Mouse (Mus musculus) hindbrain, embryonic 11.5 days (tissue): ENCODE data around the gene Mbtps2. TPM values are rescaled to one million over a fixed set of nuclear protein-coding genes. Genes with fewer than 3 reads are reported as not detected.

ENCODE experiments used
- ATAC-seq: fragments of 200-750 bp; cut with Nextera tagmentation; 2 replicates; pipeline ENCODE4 v1.8.0; 2017; ENCODE audit warnings: mild to moderate bottlenecking, moderate TSS enrichment, moderate library complexity; ENCODE audit not compliant: low FRiP score
- DNase-seq: peaks from one replicate; pipeline ENCODE4 v3.0.0-alpha.2; 2015; ENCODE audit warnings: low spot score
- H3K27ac ChIP-seq: fragments of 300-500 bp; sonication (generic); 2 replicates; pipeline ENCODE4 v1.5.1; 2014; ENCODE audit warnings: mild to moderate bottlenecking, low read depth, low read length
- H3K27me3 ChIP-seq: fragments of 300-500 bp; sonication (generic); 2 replicates; pipeline ENCODE4 v1.6.1; 2014; ENCODE audit warnings: mild to moderate bottlenecking, low read length, moderate library complexity, mixed read lengths; ENCODE audit not compliant: control insufficient read depth, insufficient read depth
- H3K36me3 ChIP-seq: fragments of 300-500 bp; sonication (generic); 2 replicates; pipeline ENCODE4 v1.6.1; 2014; ENCODE audit warnings: mild to moderate bottlenecking, low read length, moderate library complexity, mixed read lengths; ENCODE audit not compliant: control insufficient read depth, insufficient read depth
- H3K4me1 ChIP-seq: fragments of 300-500 bp; sonication (generic); replicated peaks from 2 replicates; pipeline ENCODE4 v1.6.1; 2014; ENCODE audit warnings: low read length, mixed read lengths; ENCODE audit not compliant: control insufficient read depth, insufficient read depth
- H3K4me2 ChIP-seq: fragments of 300-500 bp; sonication (generic); replicated peaks from 2 replicates; pipeline ENCODE4 v1.6.1; 2014; ENCODE audit warnings: mild to moderate bottlenecking, low read depth, low read length
- H3K4me3 ChIP-seq: fragments of 300-500 bp; sonication (generic); 2 replicates; pipeline ENCODE4 v1.5.1; 2014; ENCODE audit warnings: low read depth, low read length
- H3K9ac ChIP-seq: fragments of 300-500 bp; sonication (generic); 2 replicates; pipeline ENCODE4 v1.6.1; 2014; ENCODE audit warnings: low read depth, low read length
- H3K9me3 ChIP-seq: fragments of 300-500 bp; sonication (generic); 2 replicates; pipeline ENCODE4 v1.6.1; 2016; ENCODE audit warnings: low read length; ENCODE audit not compliant: control insufficient read depth
- WGBS: fragments of 180-500 bp; shearing (Covaris S2); extraction: QIAGEN DNeasy Blood & Tissue Kit; methylation state at CpG from one replicate; pipeline ENCODE4 v1.1.7; 2014; 5-methylcytosine and 5-hydroxymethylcytosine counted together
- polyA plus RNA-seq: library from polyadenylated mRNA; unstranded; fragments of >200 nt; fragmentation: Nextera tagmentation; extraction: Ambion mirVana; gene quantifications from 2 replicates; pipeline ENCODE4 v1.2.1, GENCODE M21; 2014

The Mbtps2 gene
- polyA plus RNA-seq, 1 experiment from 2014 or later = 28.0 TPM

- WGBS = 90% methylated on average over 2 of the region's 2 CpGs
These were observed 23.8 kb downstream of the Mbtps2 start for GRCm38 (mm10) chrX:157574683-157575082.

GRCm38 (mm10) chrX:157568840-157569239, 29.7 kb downstream of the Mbtps2 start, which contains the start of gene Yy2:
TSS of gene Yy2 (minus strand) at chrX:157568985.
- no peak within 1 kb of the TSS for H3K9ac ChIP-seq
- no peak within 1 kb of the TSS for H3K4me3 ChIP-seq
- no peaks in the 10 kb centered on the region for H3K36me3 ChIP-seq
- H3K4me1 ChIP-seq = no peaks in the 10 kb centered on the region
- no peak within 1 kb of the TSS for H3K4me2 ChIP-seq
- ATAC-seq = no peak
- H3K27me3 ChIP-seq = no peaks in the 10 kb centered on the region
- DNase-seq = no peak
- H3K9me3 ChIP-seq = no peaks in the 10 kb centered on the region
- H3K27ac ChIP-seq = no peak within 1 kb of the TSS
- 86% methylated on average over 26 of the region's 26 CpGs for WGBS

More at GRCm38 (mm10) chrX:157574683-157575082, 23.8 kb downstream of the Mbtps2 start:
- Histone ChIP-seq H3K4me1 (no peaks in the 10 kb centered on the region), H3K4me2 (no peak overlapping the region), H3K27ac (no peak overlapping the region), H3K9ac (no peak overlapping the region), H3K36me3 (no peaks in the 10 kb centered on the region), H3K27me3 (no peaks in the 10 kb centered on the region), H3K9me3 (no peaks in the 10 kb centered on the region), H3K4me3 (no peak overlapping the region)
- ATAC-seq (no peak), DNase-seq (no peak)

GRCm38 (mm10) chrX:157563794-157564193, 34.7 kb downstream of the Mbtps2 start:
- WGBS = 83% methylated on average over 10 of the region's 10 CpGs
- Histone ChIP-seq H3K27me3 (no peaks in the 10 kb centered on the region), H3K27ac (no peak overlapping the region), H3K4me3 (no peak overlapping the region), H3K36me3 (no peaks in the 10 kb centered on the region), H3K4me2 (no peak overlapping the region), H3K4me1 (no peaks in the 10 kb centered on the region), H3K9ac (no peak overlapping the region), H3K9me3 (no peaks in the 10 kb centered on the region)
- DNase-seq (peak; percentile 7), ATAC-seq (no peak)

DNA sequence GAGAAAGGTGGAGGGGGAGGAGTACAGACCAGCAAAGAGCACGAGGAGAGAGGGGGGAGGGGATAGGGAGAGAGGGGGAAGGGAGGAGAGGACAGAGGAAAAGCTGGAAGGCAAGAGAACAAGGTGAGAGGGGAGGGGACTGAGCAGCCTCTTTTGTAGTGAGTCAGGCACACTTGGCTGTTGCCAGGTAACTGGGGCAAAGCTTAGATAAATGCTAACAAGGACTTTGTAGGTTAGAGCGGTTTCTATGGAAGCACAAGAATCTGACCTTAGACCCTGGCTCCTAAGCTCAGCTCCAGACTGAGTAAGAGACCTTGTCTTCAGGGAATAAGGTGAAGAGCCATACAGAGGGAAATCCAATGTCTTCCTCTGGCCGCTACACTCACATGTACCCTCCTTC, 51.4 kb downstream of the Mbtps2 start:
- no peak overlapping the region for H3K9ac ChIP-seq
- H3K27ac ChIP-seq = no peak overlapping the region
- no peaks in the 10 kb centered on the region for H3K9me3 ChIP-seq
- H3K4me3 ChIP-seq = no peak overlapping the region
- H3K36me3 ChIP-seq = no peaks in the 10 kb centered on the region
- H3K27me3 ChIP-seq = no peaks in the 10 kb centered on the region
- peak; percentile 87 for ATAC-seq
- no peak overlapping the region for H3K4me2 ChIP-seq
- peak; percentile 38 for DNase-seq
- H3K4me1 ChIP-seq = no peaks in the 10 kb centered on the region
- 15% methylated on average over 3 of the region's 3 CpGs for WGBS

- DNase-seq = no peak
- H3K9me3 ChIP-seq = no peaks in the 10 kb centered on the region
- WGBS = 68% methylated on average over 5 of the region's 5 CpGs
- no peaks in the 10 kb centered on the region for H3K36me3 ChIP-seq
- no peaks in the 10 kb centered on the region for H3K27me3 ChIP-seq
- H3K9ac ChIP-seq = no peak overlapping the region
- no peak for ATAC-seq
- H3K4me1 ChIP-seq = no peaks in the 10 kb centered on the region
- H3K27ac ChIP-seq = no peak overlapping the region
- H3K4me2 ChIP-seq = no peak overlapping the region
- H3K4me3 ChIP-seq = no peak overlapping the region
These were observed 92.1 kb downstream of the Mbtps2 start for GRCm38 (mm10) chrX:157506400-157506799.

DNA sequence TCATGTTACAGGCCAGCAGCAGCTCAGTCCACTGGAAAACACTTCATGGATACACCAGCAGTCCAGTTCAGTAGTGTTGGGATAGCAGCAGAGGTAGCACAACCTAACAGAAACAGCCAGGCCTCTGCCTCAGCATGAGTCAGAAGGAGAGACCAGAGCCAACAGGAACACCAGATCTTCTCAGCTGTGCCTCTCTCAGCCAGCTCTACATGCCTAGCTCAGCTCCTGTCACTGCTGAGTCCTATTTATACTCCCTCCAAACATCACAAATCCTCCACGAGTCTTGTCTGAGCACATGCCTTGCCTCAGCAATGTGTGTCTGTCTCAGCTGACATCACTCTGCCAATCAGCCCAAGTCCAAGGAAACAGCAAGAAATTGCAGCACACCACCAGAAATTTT, 94.0 kb downstream of the Mbtps2 start:
- Histone ChIP-seq H3K9ac (no peak overlapping the region), H3K27me3 (no peaks in the 10 kb centered on the region), H3K27ac (no peak overlapping the region), H3K36me3 (no peaks in the 10 kb centered on the region), H3K4me3 (no peak overlapping the region), H3K4me1 (no peaks in the 10 kb centered on the region), H3K9me3 (no peaks in the 10 kb centered on the region), H3K4me2 (no peak overlapping the region)
- ATAC-seq (no peak), DNase-seq (no peak)
- 87% methylated on average over 1 of the region's 1 CpGs for WGBS

GRCm38 (mm10) chrX:157501871-157502270, 96.6 kb downstream of the Mbtps2 start:
- no peak overlapping the region for H3K4me3 ChIP-seq
- H3K4me2 ChIP-seq = no peak overlapping the region
- no peaks in the 10 kb centered on the region for H3K9me3 ChIP-seq

DNA sequence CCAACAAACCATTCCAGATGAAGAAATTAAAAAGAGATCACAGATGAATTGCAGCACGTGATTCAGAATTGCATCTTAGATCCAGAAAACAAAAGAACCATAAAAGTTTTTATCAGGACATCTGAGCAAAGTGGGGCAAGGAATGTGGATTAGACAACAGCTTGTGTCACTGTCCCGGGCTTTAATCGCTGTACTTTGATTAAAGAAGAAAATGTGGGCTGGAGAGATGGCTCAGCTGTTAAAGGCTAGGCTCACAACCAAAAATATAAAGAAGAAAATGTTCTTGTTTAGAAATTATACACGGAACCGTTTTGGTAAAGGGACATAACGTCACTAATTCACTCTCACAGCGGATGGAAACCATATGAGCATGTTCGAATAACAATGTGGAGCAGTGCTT, 98.5 kb downstream of the Mbtps2 start:
- Histone ChIP-seq H3K4me2 (no peak overlapping the region), H3K9ac (no peak overlapping the region), H3K4me3 (no peak overlapping the region), H3K4me1 (no peaks in the 10 kb centered on the region), H3K9me3 (no peaks in the 10 kb centered on the region), H3K27me3 (no peaks in the 10 kb centered on the region), H3K36me3 (no peaks in the 10 kb centered on the region), H3K27ac (no peak overlapping the region)
- 79% methylated on average over 8 of the region's 8 CpGs for WGBS
- ATAC-seq = no peak
- no peak for DNase-seq

More at GRCm38 (mm10) chrX:157501871-157502270, 96.6 kb downstream of the Mbtps2 start:
- no peak overlapping the region for H3K9ac ChIP-seq
- no peaks in the 10 kb centered on the region for H3K36me3 ChIP-seq
- DNase-seq (no peak), ATAC-seq (no peak)
- WGBS = 89% methylated on average over 2 of the region's 2 CpGs
- no peak overlapping the region for H3K27ac ChIP-seq
- no peaks in the 10 kb centered on the region for H3K4me1 ChIP-seq
- H3K27me3 ChIP-seq = no peaks in the 10 kb centered on the region

DNA sequence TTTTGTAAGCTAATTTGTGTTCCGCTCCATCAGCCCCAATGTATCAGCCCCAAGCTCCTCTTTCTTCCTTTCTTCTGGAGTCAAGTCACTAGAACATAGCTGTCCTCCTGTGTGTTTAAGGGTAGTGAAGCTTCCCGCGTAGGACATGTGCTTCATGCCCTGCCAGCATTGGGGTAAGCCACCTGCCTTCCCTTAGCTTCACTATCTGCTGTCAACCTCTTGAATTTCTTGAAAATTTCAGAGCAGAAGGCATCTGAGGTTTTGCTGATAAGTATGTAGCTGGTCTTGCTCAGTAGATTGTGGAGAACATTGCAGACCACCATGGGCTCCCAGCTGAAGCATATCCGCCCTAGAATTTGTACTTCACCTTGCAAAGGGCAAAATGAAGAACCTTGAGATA, 105.4 kb downstream of the Mbtps2 start:
- Histone ChIP-seq H3K9ac (no peak overlapping the region), H3K4me3 (no peak overlapping the region), H3K27me3 (no peaks in the 10 kb centered on the region), H3K27ac (no peak overlapping the region), H3K36me3 (no peaks in the 10 kb centered on the region), H3K9me3 (no peaks in the 10 kb centered on the region), H3K4me1 (no peaks in the 10 kb centered on the region), H3K4me2 (no peak overlapping the region)
- WGBS = 78% methylated on average over 4 of the region's 4 CpGs
- DNase-seq (no peak), ATAC-seq (no peak)
